Mouse (Mus musculus) common myeloid progenitor, adult 5-6 weeks (primary cell): ENCODE data around the gene Scp2. TPM values are rescaled to one million over a fixed set of nuclear protein-coding genes. Genes with fewer than 3 reads are reported as not detected.
"Not testable (repeated sequence)": the region's sequence is repeated elsewhere in the genome, so short reads cannot be mapped to it uniquely, and the experiment has no call there.

Experiments
- ATAC-seq: replicated peaks from 2 replicates; pipeline ENCODE4 v1.8.0; 2016; ENCODE audit warnings: low read depth, mild to moderate bottlenecking, moderate TSS enrichment, inconsistent platforms; ENCODE audit not compliant: poor library complexity, severe bottlenecking
- total RNA-seq: library from RNA; stranded (forward); fragments of 200-1000, 187-1606 nt; gene quantifications from 2 replicates; pipeline ENCODE4 v1.2.3, GENCODE M21; 2017

Gene Scp2
- total RNA-seq, 1 experiment from 2014 or later, result 174 TPM

DNA sequence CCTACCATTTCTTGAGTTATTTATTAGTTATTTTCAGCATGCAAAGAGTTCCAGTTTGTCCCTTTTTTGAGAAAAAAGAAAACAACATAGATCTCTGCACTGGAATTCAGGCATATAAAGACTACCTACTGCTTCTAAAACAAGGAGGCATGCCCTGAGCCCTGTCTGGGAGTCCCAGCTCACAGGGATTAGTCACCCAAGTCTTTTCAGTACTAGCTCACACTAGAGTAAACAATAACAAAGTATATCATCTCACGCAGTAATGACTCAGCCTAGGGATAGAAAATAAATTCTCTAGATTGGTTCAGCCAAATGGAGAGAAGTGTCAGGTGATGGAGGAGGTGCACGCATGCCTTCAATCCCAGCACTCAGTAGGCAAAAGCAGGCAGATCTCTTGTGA, 34.1 kb downstream of the Scp2 start:
- no peak for ATAC-seq

DNA sequence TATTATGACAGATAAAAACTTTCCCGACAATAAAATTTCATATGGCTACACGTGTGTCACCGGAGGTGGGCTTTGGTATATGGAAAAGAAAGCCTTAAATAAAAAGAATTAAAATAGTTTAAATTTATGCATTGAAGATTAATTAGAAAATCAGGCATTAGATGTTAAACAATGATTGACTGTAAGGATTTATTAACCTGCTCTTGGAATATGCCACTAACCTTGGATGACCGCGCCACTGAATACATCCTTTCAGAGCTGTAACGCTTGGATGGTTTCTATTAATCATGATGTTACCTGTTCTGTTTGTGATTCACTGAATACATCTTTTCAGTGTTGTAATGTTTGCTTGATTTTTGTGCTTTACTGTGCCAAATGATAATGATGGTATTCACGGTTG, 35.1 kb downstream of the Scp2 start:
- ATAC-seq, result no peak

DNA sequence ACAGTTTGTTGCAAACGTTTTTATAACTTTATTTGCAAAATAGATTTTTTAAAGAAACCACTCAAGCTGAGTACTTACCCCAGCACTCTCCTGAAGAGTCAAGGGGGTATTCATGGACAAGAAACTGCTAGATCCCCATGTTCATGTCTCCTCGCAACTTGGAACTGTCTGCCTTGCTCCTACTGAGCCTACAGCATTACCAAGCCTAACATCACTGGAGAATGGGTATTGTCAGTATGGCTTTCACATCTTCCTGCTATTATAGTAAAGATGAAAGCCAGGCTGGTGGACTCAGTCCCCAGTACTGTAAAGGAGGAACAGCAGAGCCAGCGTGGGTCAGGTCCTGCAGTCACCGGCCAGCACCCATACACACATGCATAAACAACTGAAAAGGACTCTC, 48.5 kb downstream of the Scp2 start, which contains the start of gene Podn:
Gene Podn (minus strand): TSS at position 101 of the 400 bp plus-strand sequence.
- ATAC-seq, result no peak

DNA sequence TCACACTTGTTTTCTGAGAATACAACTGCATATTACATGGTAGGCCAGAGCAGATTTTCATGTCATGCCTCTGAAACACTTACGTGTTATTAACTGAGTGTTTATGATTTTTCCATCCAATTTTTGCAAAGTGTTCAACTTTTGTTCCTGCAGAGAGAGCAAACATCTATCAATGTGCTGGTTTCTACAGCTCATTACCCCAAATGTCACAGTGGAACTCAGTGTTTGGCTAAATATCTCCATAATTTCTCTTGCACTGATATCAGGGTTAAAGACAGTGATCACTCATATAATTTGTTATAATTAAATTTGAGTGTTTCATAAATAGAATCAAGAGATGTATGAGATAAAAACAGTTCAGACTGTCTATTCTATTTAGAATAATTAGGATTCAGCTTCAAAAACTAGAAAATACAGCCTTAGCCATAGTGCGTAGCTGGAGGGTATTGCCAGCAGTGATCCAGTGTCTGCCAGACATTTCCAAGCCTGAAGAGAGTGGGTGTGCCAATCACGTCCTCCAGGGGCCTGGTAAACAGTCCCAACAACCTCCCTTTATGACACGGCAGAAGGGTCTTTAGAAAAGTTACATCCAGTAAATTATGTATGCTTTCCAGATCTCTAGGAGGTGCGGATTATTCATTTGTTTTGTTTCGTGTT, 51.9 kb downstream of the Scp2 start:
- no peak for ATAC-seq

DNA sequence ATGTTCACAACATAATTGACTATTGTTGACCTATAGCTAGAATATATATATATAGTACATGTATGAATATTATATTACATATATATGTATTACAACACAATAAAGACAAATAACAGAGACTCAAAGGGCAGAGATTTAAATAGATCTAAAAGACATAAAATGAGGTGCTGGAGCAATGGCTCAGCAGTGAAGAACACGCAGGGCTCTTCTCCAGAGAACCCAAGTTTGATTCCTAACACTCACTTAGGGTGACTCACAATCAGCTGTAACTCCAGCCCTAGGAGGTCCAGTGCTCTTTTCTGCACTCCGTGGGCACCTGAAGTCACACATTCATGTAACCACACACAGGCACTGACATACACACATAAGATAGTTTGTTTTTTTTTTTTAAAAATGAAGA, 60.8 kb downstream of the Scp2 start:
- ATAC-seq, result no peak

DNA sequence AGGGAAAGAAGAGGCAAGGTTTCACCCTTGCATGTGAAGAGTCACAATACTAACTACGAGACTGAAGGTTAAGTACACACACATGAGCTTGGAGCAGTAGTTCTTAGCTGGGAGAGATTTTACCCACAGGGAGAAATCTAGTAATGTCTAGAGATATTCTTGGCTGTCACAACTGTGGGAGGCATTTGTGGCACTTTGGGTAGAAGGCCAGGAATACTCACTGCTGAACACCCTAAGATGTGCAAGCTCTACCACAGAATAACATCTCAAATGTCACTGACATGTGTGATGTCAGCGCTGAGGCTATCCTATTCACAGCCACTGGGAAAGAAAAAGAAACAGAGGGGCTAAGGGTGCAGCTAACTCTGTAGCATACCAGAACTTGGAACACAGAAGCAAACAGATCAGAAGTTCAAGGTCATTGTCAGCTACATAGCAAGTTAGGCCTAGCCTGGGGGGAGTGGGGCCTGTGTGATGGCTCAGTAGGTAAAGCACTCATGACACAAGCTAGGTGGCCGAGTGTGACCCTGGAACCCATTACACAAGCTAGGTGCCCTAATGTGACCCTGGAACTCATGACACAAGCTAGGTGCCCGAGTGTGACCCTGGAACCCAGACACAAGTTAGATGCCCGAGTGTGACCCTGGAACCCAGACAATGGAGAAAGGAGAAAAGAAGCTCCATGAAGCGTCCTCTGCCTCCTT, 61.6 kb downstream of the Scp2 start:
- no peak for ATAC-seq

DNA sequence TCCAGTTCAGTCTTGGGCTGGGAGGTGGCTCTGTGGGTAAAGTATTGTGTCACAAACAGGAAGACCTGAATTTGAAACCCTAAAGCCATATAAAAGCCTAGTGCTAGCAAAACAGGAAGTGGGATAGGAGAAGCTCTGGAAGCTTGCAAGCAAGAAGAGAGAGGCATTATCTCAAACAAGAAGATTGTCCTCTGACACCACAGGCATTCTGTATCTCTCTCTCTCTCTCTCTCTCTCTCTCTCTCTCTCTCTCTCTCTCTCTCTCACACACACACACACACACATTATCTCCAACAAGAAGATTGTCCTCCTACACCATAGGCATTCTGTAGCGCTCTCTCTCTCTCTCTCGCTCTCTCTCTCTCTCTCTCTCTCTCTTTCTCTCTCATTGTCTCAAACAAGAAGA, 62.4 kb downstream of the Scp2 start:
- peak; percentile 83 for ATAC-seq

DNA sequence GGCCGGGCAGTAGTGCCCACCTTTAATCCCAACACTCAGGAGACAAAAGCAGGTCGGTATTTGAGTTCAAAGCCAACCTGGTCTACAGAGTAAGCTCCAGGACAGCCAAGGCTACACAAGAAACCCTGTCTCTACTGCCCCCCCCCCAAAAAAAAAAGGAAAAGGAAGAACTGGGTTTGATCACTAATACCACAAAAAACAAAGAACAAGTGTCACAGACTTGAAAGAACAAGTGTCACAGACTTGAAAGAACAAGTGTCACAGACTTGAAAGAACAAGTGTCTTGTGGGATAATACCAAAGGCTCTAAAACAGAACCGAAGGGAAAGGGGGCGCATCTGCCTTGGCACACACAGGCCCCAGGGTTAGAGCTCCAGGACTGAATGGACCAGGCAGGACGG, 63.9 kb downstream of the Scp2 start:
- ATAC-seq, result no peak

DNA sequence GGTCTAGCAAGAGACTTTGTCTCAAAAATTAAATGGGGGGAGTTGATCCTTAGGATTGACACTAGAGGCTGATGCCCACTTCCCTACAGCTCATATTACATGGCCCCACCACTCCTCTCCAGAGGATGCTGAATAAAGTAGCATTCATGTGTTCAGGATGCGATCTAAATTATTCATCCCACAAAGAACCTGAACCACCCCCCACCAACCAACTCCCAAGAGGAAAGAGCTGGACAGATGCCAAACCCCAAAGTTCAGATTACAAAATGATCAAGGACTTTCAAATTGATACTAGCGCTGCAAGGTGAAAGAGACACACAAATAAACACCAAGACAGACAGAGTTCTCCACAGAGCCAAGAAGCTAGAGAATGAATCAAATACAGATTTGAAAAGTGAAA, 65.0 kb downstream of the Scp2 start:
- ATAC-seq, result no peak

DNA sequence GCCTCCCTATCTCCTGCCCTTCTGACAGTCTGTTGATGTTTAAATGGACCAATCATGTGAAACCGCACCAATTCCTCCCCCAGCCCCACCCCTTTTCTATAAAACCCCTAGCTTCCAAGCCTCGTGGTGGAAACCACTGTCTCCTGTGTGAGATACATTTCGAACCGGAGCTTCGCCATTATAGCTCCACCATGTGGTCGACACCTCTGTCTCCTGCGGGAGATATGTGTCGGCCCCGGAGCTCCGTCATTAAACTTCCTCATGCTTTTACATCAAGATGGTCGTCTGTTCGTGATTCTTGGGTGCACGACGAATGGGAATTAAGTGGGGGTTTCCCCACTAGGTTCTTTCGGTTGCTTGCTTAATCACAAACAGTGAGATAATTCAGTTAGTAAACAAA, 65.6 kb downstream of the Scp2 start:
- ATAC-seq, result not testable (repeated sequence)

DNA sequence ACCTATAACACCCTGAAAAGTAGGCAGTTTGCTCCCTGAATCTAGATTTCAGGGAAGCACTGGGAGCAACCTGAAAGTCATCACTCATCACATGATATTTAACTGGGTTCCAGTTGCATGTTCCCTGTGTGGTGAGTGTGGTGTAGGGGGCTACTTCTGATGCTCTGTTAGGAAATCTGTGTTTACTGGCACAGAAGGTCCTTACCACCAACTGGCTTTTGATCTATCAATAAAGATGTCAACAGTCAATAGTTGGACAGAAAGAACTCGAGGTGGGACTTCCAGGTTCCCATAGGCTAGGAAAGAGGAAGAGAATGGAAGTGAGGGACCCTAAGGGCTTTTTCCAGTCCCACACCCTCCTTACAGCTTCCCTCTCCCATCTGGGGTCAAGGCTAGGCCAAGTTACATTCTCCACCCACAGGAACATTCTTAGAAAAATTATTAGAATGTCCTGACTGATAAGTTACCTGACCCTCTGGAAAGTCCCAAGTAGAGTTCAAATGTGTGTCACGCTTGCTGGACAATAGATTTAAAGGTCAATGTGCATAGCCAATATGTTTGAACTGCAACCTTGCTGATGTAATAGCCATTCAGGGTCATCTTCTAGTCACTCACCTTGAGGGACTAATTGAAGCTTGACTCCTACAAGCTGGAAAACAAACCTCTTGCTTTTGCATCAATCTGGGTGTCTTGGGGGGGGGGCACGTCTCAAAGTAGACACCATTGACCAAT, 67.4 kb downstream of the Scp2 start:
- no peak for ATAC-seq

DNA sequence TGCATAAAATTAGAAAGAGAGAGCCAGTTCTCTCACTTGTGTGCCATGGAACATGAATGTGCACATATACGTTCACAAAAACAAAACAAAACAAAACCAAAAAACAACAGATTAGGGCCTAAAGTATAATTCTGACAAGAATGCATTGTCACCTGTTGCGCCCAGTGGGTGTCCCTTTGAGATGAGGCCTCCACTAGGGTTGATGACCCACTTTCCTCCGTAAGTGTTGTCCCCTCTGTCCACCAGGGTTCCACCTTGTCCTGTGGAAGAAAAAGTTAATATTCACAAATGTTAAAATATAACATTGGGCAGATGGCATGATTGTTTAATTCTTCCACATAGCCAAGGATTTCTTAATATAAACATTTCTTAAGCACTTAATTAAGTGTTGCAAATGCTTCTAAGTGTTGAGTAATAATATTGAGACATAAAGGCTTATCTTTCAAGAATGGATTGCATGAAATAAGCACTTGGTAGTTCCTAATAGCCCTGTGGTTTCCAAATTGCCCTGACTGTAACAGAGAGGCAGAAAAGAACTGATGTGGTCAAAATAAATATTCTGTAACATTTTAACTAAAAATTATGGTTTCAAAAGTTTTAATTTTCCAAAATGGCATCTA, 70.5 kb downstream of the Scp2 start:
- no peak for ATAC-seq

DNA sequence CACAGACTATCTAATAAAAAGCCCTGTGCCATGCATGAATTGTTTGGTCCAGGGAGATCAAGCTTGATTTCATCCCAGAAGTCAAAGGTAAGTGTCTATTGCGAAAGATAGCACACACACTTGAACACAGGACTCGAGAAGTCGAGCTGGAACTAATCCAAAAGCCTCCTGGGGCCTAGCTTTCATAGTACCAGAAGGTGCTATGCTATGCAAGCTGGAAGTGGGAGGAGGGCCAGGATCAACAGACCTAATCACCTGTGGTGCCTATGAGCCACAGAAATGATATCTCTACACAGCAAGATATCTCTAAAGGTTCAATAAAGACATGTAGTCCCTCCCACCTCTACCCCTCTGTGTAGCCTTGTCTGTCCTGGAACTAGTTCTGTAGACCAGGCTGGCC, 72.7 kb downstream of the Scp2 start:
- no peak for ATAC-seq

DNA sequence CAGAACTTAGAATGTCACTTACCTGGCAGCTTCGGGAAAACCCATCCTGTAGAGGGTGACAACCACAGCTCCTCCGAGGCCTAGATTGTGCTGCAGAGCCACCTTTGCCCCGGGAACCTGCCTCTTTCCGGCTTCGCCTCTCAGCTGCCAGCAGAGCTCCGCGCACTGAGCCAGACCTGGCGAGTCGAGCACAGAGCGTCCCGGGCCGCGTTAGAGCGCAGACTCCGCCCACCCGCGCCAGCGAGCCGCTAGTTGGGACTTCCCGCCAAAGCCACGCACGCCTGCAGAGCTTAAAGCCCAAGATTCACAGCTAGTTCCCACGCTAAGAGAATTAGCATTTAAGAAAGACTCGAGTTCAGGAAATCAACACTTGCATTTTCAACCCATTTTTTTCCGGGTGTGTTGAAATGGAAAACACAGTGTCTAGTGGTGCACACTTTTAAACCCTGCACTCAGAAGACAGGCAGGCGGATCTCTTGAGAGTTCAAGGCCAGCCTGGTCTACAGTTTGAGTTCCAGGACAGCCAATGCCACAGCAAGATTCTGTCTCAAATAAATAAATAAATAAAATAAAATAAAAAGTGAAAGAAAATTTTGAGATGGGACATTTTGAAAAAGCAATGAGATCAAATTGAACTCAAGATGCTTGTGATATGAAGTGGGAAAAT, 73.4 kb downstream of the Scp2 start:
- peak; percentile 100 for ATAC-seq

DNA sequence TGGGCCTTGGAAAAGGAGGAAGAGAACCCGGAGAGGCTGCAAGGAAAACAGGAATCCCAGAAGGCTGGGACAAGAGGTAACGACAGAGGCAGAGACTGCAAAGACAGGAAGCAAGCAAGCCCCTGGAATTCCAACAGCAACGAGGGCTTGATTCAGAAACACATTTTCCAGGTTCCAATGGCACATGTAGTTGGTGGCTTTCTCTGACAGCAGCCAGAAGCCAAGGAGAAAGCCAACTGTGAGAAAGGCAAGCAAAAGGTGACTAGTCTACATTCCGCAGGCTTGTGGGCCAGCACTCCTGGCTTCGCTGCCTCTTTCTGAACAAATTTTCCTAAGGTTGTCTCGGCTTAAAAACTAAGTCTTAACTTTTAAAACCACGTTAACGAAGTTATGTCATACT, 74.1 kb downstream of the Scp2 start:
- ATAC-seq, result no peak

DNA sequence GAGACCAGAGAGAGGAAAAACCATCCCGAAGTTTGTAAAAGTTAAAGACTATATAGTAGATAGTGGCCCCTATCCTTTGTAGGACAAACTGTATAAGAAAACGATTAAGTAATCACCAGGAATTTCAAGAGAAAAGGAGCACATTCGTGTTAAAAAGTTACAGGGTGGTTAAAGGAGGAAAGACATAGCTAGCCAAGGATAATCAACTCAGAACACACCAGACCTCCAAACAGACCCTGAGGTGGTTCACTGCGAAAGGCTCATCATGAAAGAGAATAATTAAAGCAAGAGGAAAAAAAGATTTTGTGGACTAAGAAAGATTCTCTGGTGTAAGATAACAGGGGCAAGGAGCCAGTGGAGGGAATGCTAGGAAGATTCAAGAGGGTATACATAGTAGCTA, 74.5 kb downstream of the Scp2 start:
- ATAC-seq, result no peak

DNA sequence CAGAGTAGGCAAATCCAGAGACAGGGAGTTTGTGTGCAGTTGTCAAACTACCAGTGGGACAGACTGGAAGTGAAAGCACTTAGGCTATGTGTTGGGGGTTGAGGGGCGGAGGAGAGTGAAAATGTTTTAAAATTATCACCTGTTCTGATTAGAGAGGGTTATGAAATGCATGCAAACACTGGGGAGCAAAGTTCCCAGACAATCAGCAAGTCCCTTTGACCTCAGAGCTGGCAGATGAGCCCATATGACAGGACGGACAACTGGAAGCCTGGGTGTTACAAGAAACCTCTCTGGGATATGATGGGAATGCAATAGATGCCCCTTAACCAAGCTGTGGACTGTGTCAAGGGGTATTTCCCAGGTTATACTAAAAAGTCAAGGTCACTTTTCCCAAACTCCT, 76.7 kb downstream of the Scp2 start:
- ATAC-seq, result no peak

DNA sequence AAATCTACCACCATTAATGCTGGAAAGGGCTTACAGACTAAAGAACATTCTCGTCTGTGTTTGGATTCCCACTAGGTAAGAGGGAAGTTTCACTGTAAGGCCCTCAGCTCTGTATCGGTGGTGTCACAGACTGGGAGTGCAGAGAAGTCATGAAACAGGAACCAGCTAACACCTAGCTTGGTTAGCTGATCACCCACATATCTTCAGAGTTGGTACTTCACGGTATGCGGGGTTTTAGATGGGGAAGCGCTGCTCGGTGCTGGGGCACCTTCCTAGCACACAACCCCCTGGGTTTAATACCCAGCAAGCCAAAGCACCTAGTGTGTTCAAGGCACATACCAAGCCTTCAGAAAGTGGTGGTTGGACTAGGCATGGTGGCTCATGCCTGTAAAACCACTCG, 77.5 kb downstream of the Scp2 start:
- no peak for ATAC-seq

DNA sequence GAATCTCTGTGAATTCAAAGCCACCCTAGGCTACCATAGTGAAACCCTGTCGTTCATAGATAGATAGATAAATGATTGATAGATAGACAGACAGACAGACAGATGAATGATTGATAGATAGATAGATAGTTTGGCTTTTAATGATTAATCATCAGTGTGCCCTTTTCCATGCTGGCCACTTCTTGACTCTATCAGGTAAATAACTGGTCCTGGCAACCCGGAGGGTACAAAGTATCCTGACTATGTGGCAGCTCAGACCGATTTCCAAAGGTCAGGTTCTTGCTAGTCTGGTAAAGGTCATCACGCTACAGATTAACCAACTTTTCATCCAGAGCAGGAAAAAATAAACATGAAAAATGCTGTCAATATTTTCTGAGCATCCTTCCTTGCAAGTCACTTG, 78.2 kb downstream of the Scp2 start:
- no peak for ATAC-seq

DNA sequence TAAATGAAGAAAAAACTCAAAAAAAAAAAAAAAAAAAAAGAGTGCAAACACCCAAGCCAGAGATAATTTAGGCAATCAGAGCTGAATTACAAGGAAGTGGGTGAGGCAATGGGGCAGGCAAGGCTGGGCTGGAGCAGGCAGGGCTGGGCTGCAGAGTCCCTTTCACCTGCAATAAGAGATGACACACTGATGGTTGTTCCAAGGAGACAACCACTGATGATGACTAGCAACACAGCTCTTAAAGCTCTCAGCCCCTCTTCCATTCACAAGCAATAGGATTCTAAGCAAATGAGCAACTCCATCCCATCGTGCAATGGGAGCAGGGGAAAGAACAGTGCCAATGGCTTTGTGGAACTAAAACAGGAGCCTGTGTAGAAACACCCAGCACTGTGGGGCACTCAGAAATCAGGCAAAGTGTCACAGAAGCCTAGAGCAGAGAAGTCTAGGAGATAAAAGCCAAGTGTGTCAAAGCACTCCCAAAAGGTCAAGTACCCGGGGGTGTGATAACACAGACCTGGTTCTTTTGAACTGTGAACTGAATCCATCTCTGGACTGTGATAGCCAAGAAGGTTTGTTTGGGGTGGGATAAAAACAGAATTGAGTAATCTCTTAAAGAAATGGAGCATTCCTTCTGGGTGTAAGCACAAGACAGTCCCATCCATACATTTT, 79.5 kb downstream of the Scp2 start:
- no peak for ATAC-seq
